Mouse (Mus musculus) hindbrain, embryonic 13.5 days (tissue): ENCODE measurements around the gene Papss1. TPM values are rescaled to one million over a fixed set of nuclear protein-coding genes. Genes with fewer than 3 reads are reported as not detected.

Source experiments
- ATAC-seq: fragments of 200-750 bp; cut with Nextera tagmentation; 2 replicates; pipeline ENCODE4 v1.8.0; 2017; ENCODE audit warnings: moderate TSS enrichment; ENCODE audit not compliant: low FRiP score
- H3K27ac ChIP-seq: fragments of 300-500 bp; sonication (generic); 2 replicates; pipeline ENCODE4 v1.5.1; 2015; ENCODE audit warnings: inconsistent platforms, mild to moderate bottlenecking, moderate library complexity
- H3K27me3 ChIP-seq: fragments of 300-500 bp; sonication (generic); 2 replicates; pipeline ENCODE4 v1.6.1; 2015; ENCODE audit warnings: mild to moderate bottlenecking, inconsistent platforms
- H3K36me3 ChIP-seq: fragments of 300-500 bp; sonication (generic); 2 replicates; pipeline ENCODE4 v1.6.1; 2015; ENCODE audit warnings: mild to moderate bottlenecking, inconsistent platforms
- H3K4me1 ChIP-seq: fragments of 300-500 bp; sonication (generic); replicated peaks from 2 replicates; pipeline ENCODE4 v1.6.1; 2015; ENCODE audit warnings: inconsistent platforms
- H3K4me2 ChIP-seq: fragments of 300-500 bp; sonication (generic); 2 replicates; pipeline ENCODE4 v1.6.1; 2015; ENCODE audit warnings: inconsistent platforms, mild to moderate bottlenecking, moderate library complexity
- H3K4me3 ChIP-seq: fragments of 300-500 bp; sonication (generic); 2 replicates; pipeline ENCODE4 v1.5.1; 2015; ENCODE audit warnings: mild to moderate bottlenecking, inconsistent platforms
- H3K9ac ChIP-seq: fragments of 300-500 bp; sonication (generic); 2 replicates; pipeline ENCODE4 v1.6.1; 2015; ENCODE audit warnings: mild to moderate bottlenecking, inconsistent platforms
- H3K9me3 ChIP-seq: fragments of 300-500 bp; sonication (generic); 2 replicates; pipeline ENCODE4 v1.6.1; 2016; ENCODE audit warnings: inconsistent platforms
- WGBS: fragments of 180-500 bp; shearing (Covaris S2); methylation state at CpG from one replicate; pipeline ENCODE4 v1.1.7; 2015; 5-methylcytosine and 5-hydroxymethylcytosine counted together
- polyA plus RNA-seq: library from polyadenylated mRNA; unstranded; fragments of >200 nt; fragmentation: Nextera tagmentation; extraction: Ambion mirVana; gene quantifications from 2 replicates; pipeline ENCODE4 v1.2.1, GENCODE M21; 2015

Gene Papss1
- polyA plus RNA-seq, 1 experiment from 2014 or later, result 116 TPM

GRCm38 (mm10) chr3:131642681-131643292 lies 78.2 kb downstream of the Papss1 start:
- H3K27ac ChIP-seq, result no peak overlapping the region
- H3K4me1 ChIP-seq, result peaks cover 10% of the 10 kb centered on the region
- no peak overlapping the region for H3K4me3 ChIP-seq
- H3K36me3 ChIP-seq, result peaks cover 17% of the 10 kb centered on the region
- ATAC-seq, result no peak
- H3K9me3 ChIP-seq, result no peaks in the 10 kb centered on the region
- WGBS, result 92% methylated on average over 20 of the region's 20 CpGs
- no peak overlapping the region for H3K4me2 ChIP-seq
- no peaks in the 10 kb centered on the region for H3K27me3 ChIP-seq
- no peak overlapping the region for H3K9ac ChIP-seq

GRCm38 (mm10) chr3:131645203-131645602 lies 80.6 kb downstream of the Papss1 start:
- H3K36me3 ChIP-seq, result peaks cover 17% of the 10 kb centered on the region
- no peaks in the 10 kb centered on the region for H3K4me1 ChIP-seq
- ATAC-seq, result no peak
- H3K4me2 ChIP-seq, result no peak overlapping the region
- WGBS, result 94% methylated on average over 5 of the region's 5 CpGs
- H3K4me3 ChIP-seq, result no peak overlapping the region
- H3K27ac ChIP-seq, result no peak overlapping the region
- no peaks in the 10 kb centered on the region for H3K27me3 ChIP-seq
- no peak overlapping the region for H3K9ac ChIP-seq
- H3K9me3 ChIP-seq, result no peaks in the 10 kb centered on the region

DNA sequence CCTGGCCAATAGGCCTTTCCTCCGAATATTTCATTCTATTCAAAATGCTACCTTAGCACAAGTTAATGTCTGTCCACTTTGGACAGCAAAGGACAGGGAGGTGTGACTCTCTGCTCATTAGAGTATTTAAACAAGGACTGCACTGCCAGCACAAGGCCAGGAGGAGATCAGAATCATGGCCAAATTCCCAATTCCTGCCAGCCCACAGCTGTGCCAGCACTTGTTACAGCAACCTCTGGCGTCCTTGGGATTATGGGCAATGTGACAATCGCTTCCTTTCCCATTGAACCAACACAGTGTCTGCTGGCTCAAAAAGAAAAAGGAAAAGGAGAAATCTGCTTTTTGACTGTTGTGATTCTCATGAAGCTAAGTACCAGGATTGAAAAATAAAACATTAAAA lies 89.8 kb downstream of the Papss1 start:
- no peaks in the 10 kb centered on the region for H3K4me1 ChIP-seq
- no peaks in the 10 kb centered on the region for H3K27me3 ChIP-seq
- H3K27ac ChIP-seq, result no peak overlapping the region
- ATAC-seq, result no peak
- no peak overlapping the region for H3K9ac ChIP-seq
- H3K4me2 ChIP-seq, result no peak overlapping the region
- no peak overlapping the region for H3K4me3 ChIP-seq
- no peaks in the 10 kb centered on the region for H3K36me3 ChIP-seq
- WGBS, result 93% methylated on average over 3 of the region's 3 CpGs
- no peaks in the 10 kb centered on the region for H3K9me3 ChIP-seq

- Histone ChIP-seq H3K9ac (no peak overlapping the region), H3K4me1 (no peaks in the 10 kb centered on the region), H3K27me3 (no peaks in the 10 kb centered on the region), H3K27ac (no peak overlapping the region), H3K4me2 (no peak overlapping the region), H3K9me3 (no peaks in the 10 kb centered on the region), H3K36me3 (no peaks in the 10 kb centered on the region), H3K4me3 (no peak overlapping the region)
- ATAC-seq, result no peak
- 72% methylated on average over 6 of the region's 6 CpGs for WGBS
Measured at GRCm38 (mm10) chr3:131656032-131656431, 91.5 kb downstream of the Papss1 start.

GRCm38 (mm10) chr3:131660126-131660525 lies 95.6 kb downstream of the Papss1 start:
- ATAC-seq, result no peak
- Histone ChIP-seq H3K36me3 (no peaks in the 10 kb centered on the region), H3K9me3 (no peaks in the 10 kb centered on the region), H3K27ac (no peak overlapping the region), H3K4me2 (no peak overlapping the region), H3K4me3 (no peak overlapping the region), H3K9ac (no peak overlapping the region), H3K27me3 (no peaks in the 10 kb centered on the region), H3K4me1 (no peaks in the 10 kb centered on the region)

GRCm38 (mm10) chr3:131660629-131661028 lies 96.1 kb downstream of the Papss1 start:
- Histone ChIP-seq H3K9ac (no peak overlapping the region), H3K4me1 (no peaks in the 10 kb centered on the region), H3K4me3 (no peak overlapping the region), H3K4me2 (no peak overlapping the region), H3K9me3 (no peaks in the 10 kb centered on the region), H3K27me3 (no peaks in the 10 kb centered on the region), H3K36me3 (no peaks in the 10 kb centered on the region), H3K27ac (no peak overlapping the region)
- WGBS, result 88% methylated on average over 4 of the region's 4 CpGs
- no peak for ATAC-seq

- H3K9ac ChIP-seq, result no peak overlapping the region
- ATAC-seq, result no peak
- no peak overlapping the region for H3K27ac ChIP-seq
- WGBS, result 86% methylated on average over 5 of the region's 5 CpGs
- H3K4me3 ChIP-seq, result no peak overlapping the region
- no peaks in the 10 kb centered on the region for H3K27me3 ChIP-seq
- no peaks in the 10 kb centered on the region for H3K9me3 ChIP-seq
- no peak overlapping the region for H3K4me2 ChIP-seq
- H3K36me3 ChIP-seq, result no peaks in the 10 kb centered on the region
- no peaks in the 10 kb centered on the region for H3K4me1 ChIP-seq
Measured at GRCm38 (mm10) chr3:131662589-131663148, 98.1 kb downstream of the Papss1 start.

GRCm38 (mm10) chr3:131669910-131670309 lies 105.3 kb downstream of the Papss1 start:
- 88% methylated on average over 1 of the region's 1 CpGs for WGBS
- no peaks in the 10 kb centered on the region for H3K9me3 ChIP-seq
- no peak overlapping the region for H3K4me2 ChIP-seq

GRCm38 (mm10) chr3:131686106-131686505 lies 121.5 kb downstream of the Papss1 start:
- no peak overlapping the region for H3K9ac ChIP-seq
- no peak overlapping the region for H3K27ac ChIP-seq
- no peaks in the 10 kb centered on the region for H3K27me3 ChIP-seq
- WGBS, result 84% methylated on average over 12 of the region's 12 CpGs
- no peaks in the 10 kb centered on the region for H3K9me3 ChIP-seq
- H3K4me1 ChIP-seq, result no peaks in the 10 kb centered on the region
- no peak for ATAC-seq
- no peaks in the 10 kb centered on the region for H3K36me3 ChIP-seq
- H3K4me3 ChIP-seq, result no peak overlapping the region
- no peak overlapping the region for H3K4me2 ChIP-seq

More at GRCm38 (mm10) chr3:131669910-131670309, 105.3 kb downstream of the Papss1 start:
- Histone ChIP-seq H3K4me3 (no peak overlapping the region), H3K36me3 (no peaks in the 10 kb centered on the region), H3K9ac (no peak overlapping the region), H3K27ac (no peak overlapping the region), H3K27me3 (no peaks in the 10 kb centered on the region), H3K4me1 (no peaks in the 10 kb centered on the region)
- ATAC-seq, result no peak

- no peak for ATAC-seq
- Histone ChIP-seq H3K4me1 (no peaks in the 10 kb centered on the region), H3K9ac (no peak overlapping the region), H3K4me2 (no peak overlapping the region), H3K36me3 (no peaks in the 10 kb centered on the region), H3K27ac (no peak overlapping the region), H3K4me3 (no peak overlapping the region), H3K27me3 (no peaks in the 10 kb centered on the region), H3K9me3 (no peaks in the 10 kb centered on the region)
- 86% methylated on average over 11 of the region's 11 CpGs for WGBS
Measured at GRCm38 (mm10) chr3:131689949-131690348, 125.4 kb downstream of the Papss1 start.

DNA sequence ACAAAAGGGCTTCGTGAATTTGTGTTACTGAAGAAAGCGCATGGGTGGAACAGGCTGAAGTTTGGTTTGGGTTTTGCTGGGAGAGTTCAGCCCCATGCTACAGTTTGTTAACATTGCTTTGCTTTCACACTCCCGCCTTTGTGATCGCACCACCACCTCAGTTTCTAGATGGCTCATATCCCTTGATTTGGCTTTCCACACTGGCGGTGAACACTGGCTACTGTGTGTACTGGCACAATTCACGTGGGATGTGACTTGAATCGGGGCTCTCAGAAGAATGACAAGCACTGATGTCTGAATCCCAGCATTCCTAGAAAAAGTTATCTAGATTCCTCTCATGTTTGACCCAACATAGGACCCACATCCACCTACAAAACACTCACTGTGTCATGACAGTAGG lies 126.0 kb downstream of the Papss1 start:
- WGBS, result 89% methylated on average over 7 of the region's 7 CpGs
- Histone ChIP-seq H3K4me2 (no peak overlapping the region), H3K27ac (no peak overlapping the region), H3K9ac (no peak overlapping the region), H3K36me3 (no peaks in the 10 kb centered on the region), H3K4me3 (no peak overlapping the region), H3K4me1 (no peaks in the 10 kb centered on the region), H3K9me3 (no peaks in the 10 kb centered on the region), H3K27me3 (no peaks in the 10 kb centered on the region)
- no peak for ATAC-seq

DNA sequence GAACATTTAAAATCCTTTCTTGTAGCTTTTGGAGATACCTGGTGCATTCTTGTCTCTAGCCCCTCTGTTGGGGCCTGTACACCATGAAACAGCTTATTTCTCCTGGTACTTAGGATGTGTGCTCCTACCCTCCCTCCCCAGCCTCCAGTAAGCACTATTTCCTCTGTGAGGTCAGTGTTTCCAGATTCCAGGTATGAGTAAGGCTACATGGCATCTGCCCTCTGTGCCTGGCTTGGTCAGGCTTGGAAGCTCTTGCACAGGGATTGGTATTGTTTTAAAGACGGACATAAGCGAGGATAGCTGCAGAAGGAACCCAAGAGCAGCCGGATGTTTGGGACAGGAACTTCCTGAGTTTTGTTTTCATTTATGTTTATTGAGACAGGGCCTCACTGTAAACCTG lies 126.6 kb downstream of the Papss1 start:
- Histone ChIP-seq H3K9ac (no peak overlapping the region), H3K4me1 (no peaks in the 10 kb centered on the region), H3K27ac (no peak overlapping the region), H3K27me3 (no peaks in the 10 kb centered on the region), H3K4me2 (no peak overlapping the region), H3K36me3 (no peaks in the 10 kb centered on the region), H3K4me3 (no peak overlapping the region), H3K9me3 (no peaks in the 10 kb centered on the region)
- ATAC-seq, result no peak
- WGBS, result 86% methylated on average over 3 of the region's 3 CpGs
